Mouse (Mus musculus) brain, embryonic 14.5 days (tissue): ENCODE results near the gene Add1. TPM values are rescaled to one million over a fixed set of nuclear protein-coding genes. Genes with fewer than 3 reads are reported as not detected.

Source experiments
- DNase-seq: peaks from one replicate; pipeline ENCODE4 v3.0.0-alpha.2; 2011; ENCODE audit warnings: low read depth
- CTCF ChIP-seq: fragments of 200-500 bp; IDR thresholded peaks from 2 replicates; pipeline ENCODE4 v1.5.1; 2012; ENCODE audit warnings: inconsistent platforms, mild to moderate bottlenecking, moderate library complexity, borderline replicate concordance; ENCODE audit not compliant: insufficient read depth, insufficient read length; ENCODE audit errors: extremely low read depth
- POLR2A ChIP-seq: fragments of 200-500 bp; IDR thresholded peaks from 2 replicates; pipeline ENCODE4 v1.6.1; 2012; ENCODE audit warnings: mild to moderate bottlenecking, inconsistent platforms, borderline replicate concordance; ENCODE audit not compliant: poor library complexity, insufficient read depth, insufficient read length, severe bottlenecking; ENCODE audit errors: extremely low read depth
- polyA plus RNA-seq: library from polyadenylated mRNA; depleted of rRNA; stranded (reverse); fragments of >200 nt; gene quantifications from 2 replicates; pipeline ENCODE4 v1.2.3, GENCODE M21; 2012; rRNA removed

The Add1 gene
- polyA plus RNA-seq, 1 experiment = 287 TPM

GRCm38 (mm10) chr5:34659686-34660590 is 86.5 kb downstream of the Add1 start, which contains the start of the genes Nop14 and Grk4:
Gene Nop14 (minus strand): TSS chr5:34660148.
Gene Grk4 (plus strand): TSS chr5:34660379.
- peak; percentile 100 for DNase-seq
- peak; percentile 91 for TF ChIP-seq CTCF
- TF ChIP-seq POLR2A = peak; percentile 53; the same call in 1 of the 2 replicates

GRCm38 (mm10) chr5:34660591-34661130 is 87.2 kb downstream of the Add1 start:
- DNase-seq = no peak
- no peak for TF ChIP-seq POLR2A
- TF ChIP-seq CTCF = no peak

GRCm38 (mm10) chr5:34661909-34662308 is 88.4 kb downstream of the Add1 start:
- TF ChIP-seq POLR2A = no peak
- no peak for DNase-seq

- DNase-seq = no peak
- TF ChIP-seq CTCF (no peak), POLR2A (no peak)
Observed at GRCm38 (mm10) chr5:34663231-34663630, 89.8 kb downstream of the Add1 start.

- no peak for DNase-seq
- TF ChIP-seq CTCF = peak; percentile 7; the same call in 1 of the 2 replicates
- no peak for TF ChIP-seq POLR2A
Observed at GRCm38 (mm10) chr5:34669493-34669892, 96.0 kb downstream of the Add1 start.

DNA sequence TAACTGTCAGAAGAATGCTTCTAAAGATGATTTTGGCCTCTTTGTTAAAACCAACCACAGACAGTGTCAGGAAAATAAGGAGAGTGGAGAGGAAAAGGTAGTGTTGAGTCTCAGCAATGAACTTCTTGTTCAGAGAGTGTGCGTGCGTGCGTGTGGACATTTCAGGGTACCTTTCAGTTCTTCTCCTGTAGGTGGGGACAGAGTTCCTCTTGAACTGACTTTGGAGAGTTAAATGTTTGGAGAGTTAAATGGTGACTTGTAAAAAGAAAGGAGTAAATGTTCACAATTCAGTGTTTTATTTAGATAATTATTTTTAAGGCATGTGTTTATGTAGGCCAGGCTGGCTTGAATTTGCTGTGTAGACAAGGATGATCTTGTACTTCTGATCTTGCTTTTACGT is 96.8 kb downstream of the Add1 start:
- DNase-seq = peak; percentile 7
- TF ChIP-seq CTCF = peak; percentile 15; the same call in 1 of the 2 replicates
- no peak for TF ChIP-seq POLR2A

Other genes starting within 250 kb of the Add1 start
- 118 and 126 TPM in 2 replicates for gene Rnf4, start 237.4 kb upstream of the Add1 start, polyA plus RNA-seq
- gene Fam193a, start 203.7 kb upstream of the Add1 start, polyA plus RNA-seq = 76.5 and 94.6 TPM in 2 replicates
- 7.9 and 8.8 TPM in 2 replicates for gene Tnip2, start 59.7 kb upstream of the Add1 start, polyA plus RNA-seq
- gene Sh3bp2, start 47.8 kb upstream of the Add1 start, polyA plus RNA-seq = 39.8 and 41.6 TPM in 2 replicates
- gene Mfsd10, start 63.5 kb downstream of the Add1 start, polyA plus RNA-seq = 141 and 266 TPM in 2 replicates
- 21.5 and 25.1 TPM in 2 replicates for gene Nop14, start 86.5 kb downstream of the Add1 start, polyA plus RNA-seq
- gene Grk4, start 86.7 kb downstream of the Add1 start, polyA plus RNA-seq = 1.7 and 2.3 TPM in 2 replicates
- 28.2 and 32.2 TPM in 2 replicates for gene Htt, start 188.1 kb downstream of the Add1 start, polyA plus RNA-seq